Mouse (Mus musculus) lung, postnatal 0 days (tissue): Measurements from ENCODE around the gene Plekhg4.

ENCODE experiments used
- CTCF ChIP-seq: IDR thresholded peaks from 2 replicates; pipeline ENCODE4 v1.5.1; 2016; ENCODE audit warnings: antibody characterized with exemption, mild to moderate bottlenecking
- EP300 ChIP-seq: IDR thresholded peaks from 2 replicates; pipeline ENCODE4 v1.6.1; 2016; ENCODE audit warnings: antibody characterized with exemption, mild to moderate bottlenecking, control low read depth

- TF ChIP-seq CTCF (peak; percentile 81), EP300 (no peak)
These were observed 46.9 kb upstream of the Plekhg4 start, which contains the start of the genes Lrrc29 and Tmem208 for GRCm38 (mm10) chr8:105326141-105326672.
